Mouse (Mus musculus) thymus, postnatal 4 days (tissue): Measurements from ENCODE around the gene 0610030E20Rik.

Source experiments
- DNase-seq: peaks from one replicate; pipeline ENCODE4 v3.0.0; 2021

0610030E20Rik gene

GRCm38 (mm10) chr6:72371147-72371546 lies 24.0 kb downstream of the 0610030E20Rik start:
- no peak for DNase-seq

GRCm38 (mm10) chr6:72371571-72371970 lies 24.5 kb downstream of the 0610030E20Rik start:
- DNase-seq: no peak

GRCm38 (mm10) chr6:72373184-72373583 lies 26.1 kb downstream of the 0610030E20Rik start:
- no peak for DNase-seq

GRCm38 (mm10) chr6:72374206-72374605 lies 27.1 kb downstream of the 0610030E20Rik start:
- DNase-seq: no peak

- DNase-seq: no peak
Observed at GRCm38 (mm10) chr6:72374820-72375563, 27.9 kb downstream of the 0610030E20Rik start.

GRCm38 (mm10) chr6:72378510-72379234 lies 31.6 kb downstream of the 0610030E20Rik start:
- DNase-seq: no peak

GRCm38 (mm10) chr6:72379377-72380130 lies 32.4 kb downstream of the 0610030E20Rik start:
- DNase-seq: no peak

- DNase-seq: peak; percentile 95
Observed at GRCm38 (mm10) chr6:72380131-72380770, 33.1 kb downstream of the 0610030E20Rik start, which contains the start of gene Vamp5. TSS of gene Vamp5 (minus strand) at chr6:72380468.

GRCm38 (mm10) chr6:72382494-72382893 lies 35.4 kb downstream of the 0610030E20Rik start:
- no peak for DNase-seq

GRCm38 (mm10) chr6:72383142-72383820 lies 36.2 kb downstream of the 0610030E20Rik start:
- no peak for DNase-seq

- no peak for DNase-seq
Observed at GRCm38 (mm10) chr6:72383952-72384351, 36.8 kb downstream of the 0610030E20Rik start.

- no peak for DNase-seq
Observed at GRCm38 (mm10) chr6:72385258-72385657, 38.1 kb downstream of the 0610030E20Rik start.

GRCm38 (mm10) chr6:72386561-72386960 lies 39.4 kb downstream of the 0610030E20Rik start:
- DNase-seq: no peak

- no peak for DNase-seq
Observed at GRCm38 (mm10) chr6:72387816-72388215, 40.7 kb downstream of the 0610030E20Rik start.

GRCm38 (mm10) chr6:72388266-72388665 lies 41.1 kb downstream of the 0610030E20Rik start:
- DNase-seq: no peak

- DNase-seq: no peak
Observed at GRCm38 (mm10) chr6:72388791-72389329, 41.7 kb downstream of the 0610030E20Rik start.

GRCm38 (mm10) chr6:72389471-72389940 lies 42.4 kb downstream of the 0610030E20Rik start:
- DNase-seq: no peak

- DNase-seq: peak; percentile 77
Observed at GRCm38 (mm10) chr6:72389941-72390771, 43.0 kb downstream of the 0610030E20Rik start, which contains the start of gene Vamp8. TSS of gene Vamp8 (minus strand) at chr6:72390703.

GRCm38 (mm10) chr6:72390795-72391521 lies 43.8 kb downstream of the 0610030E20Rik start:
- DNase-seq: peak; percentile 32

- no peak for DNase-seq
Observed at GRCm38 (mm10) chr6:72392341-72392740, 45.2 kb downstream of the 0610030E20Rik start.
